Mouse (Mus musculus) kidney, adult 2 months (tissue): ENCODE results near the gene Grm8.

Source experiments
- CTCF ChIP-seq: fragments of 200-500 bp; conservative IDR thresholded peaks from 2 replicates; pipeline ENCODE4 v1.5.1; 2011; ENCODE audit warnings: low read depth, mild to moderate bottlenecking, control low read depth, low read length, moderate library complexity, mixed read lengths; ENCODE audit not compliant: insufficient read depth, insufficient read length
- POLR2A ChIP-seq: fragments of 200-500 bp; IDR thresholded peaks from one replicate; pipeline ENCODE4 v1.6.1; 2011; ENCODE audit warnings: low read depth, low read length, control low read depth

- no peak for TF ChIP-seq CTCF
- TF ChIP-seq POLR2A, result no peak
Observed at GRCm38 (mm10) chr6:27346311-27346710, 788.7 kb downstream of the Grm8 start.
